Mouse (Mus musculus) lung, postnatal 0 days (tissue): ENCODE data around the gene Gmppa.

Source experiments
- CTCF ChIP-seq: IDR thresholded peaks from 2 replicates; pipeline ENCODE4 v1.5.1; 2016; ENCODE audit warnings: antibody characterized with exemption, mild to moderate bottlenecking
- EP300 ChIP-seq: IDR thresholded peaks from 2 replicates; pipeline ENCODE4 v1.6.1; 2016; ENCODE audit warnings: antibody characterized with exemption, mild to moderate bottlenecking, control low read depth

DNA sequence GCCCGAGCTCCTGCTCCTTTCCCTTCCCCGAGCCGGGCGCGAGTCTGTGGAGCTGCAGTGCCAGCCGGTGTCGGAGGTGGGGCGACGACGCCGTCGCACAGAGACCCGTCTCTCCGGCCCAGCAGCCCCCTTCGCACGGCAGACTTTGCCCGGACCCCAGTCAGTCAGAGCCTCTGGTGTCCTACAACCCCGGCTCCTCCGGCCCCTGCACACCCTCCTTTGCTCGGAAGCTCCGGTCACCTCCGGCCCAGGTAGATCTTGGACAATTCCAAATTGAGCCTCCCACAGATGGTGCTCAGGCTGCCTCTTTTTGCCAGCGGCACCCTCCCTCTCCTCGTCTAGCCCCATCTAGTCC, 43.9 kb downstream of the Gmppa start:
- TF ChIP-seq CTCF (no peak), EP300 (no peak)
